Mouse (Mus musculus) urinary bladder, adult 18-20 months (tissue): Measurements from ENCODE around the gene Wdr26.

Source experiments
- DNase-seq, 2 experiments: peaks; one replicate each; pipeline ENCODE4 v3.0.0; 2022; ENCODE audit warnings: low spot score in 2 of 2, mixed read lengths in 2 of 2

The Wdr26 gene

GRCm38 (mm10) chr1:181168377-181168776 lies 43.4 kb downstream of the Wdr26 start:
- DNase-seq, result no peak

- no peak for DNase-seq
These were observed 44.0 kb downstream of the Wdr26 start for GRCm38 (mm10) chr1:181167816-181168215.

GRCm38 (mm10) chr1:181151541-181151940 lies 60.3 kb downstream of the Wdr26 start:
- DNase-seq, result no peak

DNA sequence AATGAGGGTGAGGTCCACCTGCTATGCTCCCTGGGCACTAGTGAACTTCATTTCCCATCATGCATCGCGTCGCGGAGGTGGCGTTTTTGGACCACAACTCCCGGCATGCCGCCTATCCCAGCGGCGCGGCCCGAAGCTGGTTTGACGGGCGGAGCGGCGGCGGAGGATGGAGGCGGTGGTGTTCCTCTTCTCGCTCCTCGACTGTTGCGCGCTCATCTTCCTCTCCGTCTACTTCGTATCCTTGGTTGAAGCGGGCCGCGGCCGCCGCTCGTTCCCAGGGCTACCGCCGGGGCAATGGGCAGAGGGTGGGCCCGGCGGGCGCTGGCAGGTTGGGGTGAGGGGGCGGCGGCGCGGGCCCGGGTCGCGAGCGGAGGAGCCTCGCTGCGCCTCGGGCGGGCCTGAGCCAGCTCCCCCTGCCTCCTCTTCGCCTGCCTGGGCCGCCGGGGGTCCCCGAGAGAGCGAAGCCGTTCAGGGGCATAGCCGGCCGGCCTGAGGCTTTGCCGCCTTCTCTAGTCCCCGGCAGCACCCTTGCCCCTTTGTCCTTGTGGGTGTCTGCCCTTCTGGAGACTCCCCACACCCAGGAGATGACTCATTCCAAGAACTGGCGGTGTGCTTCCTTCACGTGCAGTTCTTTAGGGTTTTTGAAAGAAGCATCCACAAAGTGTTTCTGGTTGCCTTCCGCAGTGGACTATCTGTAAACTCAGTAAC lies 60.8 kb downstream of the Wdr26 start:
- peak; percentile 81 to 82 for DNase-seq

DNA sequence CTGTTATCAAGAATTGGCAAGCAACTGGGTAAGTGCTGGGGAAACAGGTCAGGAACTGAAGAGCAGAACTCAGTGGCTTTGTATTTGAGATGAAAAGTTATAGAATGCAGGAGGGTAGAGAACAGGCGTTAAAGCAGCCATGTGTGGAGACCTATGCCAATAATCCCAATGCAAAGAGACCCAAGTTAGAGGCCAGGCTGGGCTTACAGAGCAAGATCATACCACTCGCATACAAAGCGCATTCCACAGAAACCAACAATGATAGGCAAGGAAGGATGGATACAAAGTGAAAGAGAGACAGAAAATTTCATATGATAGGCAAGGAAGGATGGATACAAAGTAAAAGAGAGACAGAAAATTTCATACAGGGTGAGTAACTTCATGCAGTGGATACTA lies 61.4 kb downstream of the Wdr26 start:
- no peak for DNase-seq

DNA sequence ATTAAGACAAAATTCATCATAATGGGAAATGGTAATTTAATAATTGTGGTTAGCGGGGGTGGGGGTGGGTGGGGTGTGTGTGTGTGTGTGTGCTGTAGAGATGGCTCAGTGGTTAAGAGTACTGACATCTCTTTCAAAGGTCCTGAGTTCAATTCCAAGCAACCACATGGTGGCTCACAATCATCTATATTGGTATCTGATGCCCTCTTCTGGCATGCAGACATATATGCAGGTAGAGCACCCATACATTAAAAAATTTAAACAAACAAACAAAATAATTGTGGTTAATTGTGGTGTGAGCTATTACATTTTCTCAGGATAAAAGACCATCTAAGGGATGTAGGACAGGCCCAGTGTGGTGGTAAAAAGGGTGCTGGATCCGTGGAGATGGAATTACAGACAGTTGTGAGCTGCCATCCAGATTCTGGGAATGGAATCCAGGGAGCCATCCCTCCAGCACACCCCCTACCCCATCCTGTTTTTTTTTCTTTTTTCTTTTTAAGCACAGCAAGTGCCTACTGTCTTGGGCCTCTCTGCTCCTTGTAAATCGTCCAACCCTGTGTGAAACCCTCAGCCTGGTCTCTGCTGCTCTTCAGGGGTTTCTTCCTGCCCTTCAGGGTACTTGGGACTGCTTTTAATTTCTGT lies 62.3 kb downstream of the Wdr26 start:
- no peak for DNase-seq

DNA sequence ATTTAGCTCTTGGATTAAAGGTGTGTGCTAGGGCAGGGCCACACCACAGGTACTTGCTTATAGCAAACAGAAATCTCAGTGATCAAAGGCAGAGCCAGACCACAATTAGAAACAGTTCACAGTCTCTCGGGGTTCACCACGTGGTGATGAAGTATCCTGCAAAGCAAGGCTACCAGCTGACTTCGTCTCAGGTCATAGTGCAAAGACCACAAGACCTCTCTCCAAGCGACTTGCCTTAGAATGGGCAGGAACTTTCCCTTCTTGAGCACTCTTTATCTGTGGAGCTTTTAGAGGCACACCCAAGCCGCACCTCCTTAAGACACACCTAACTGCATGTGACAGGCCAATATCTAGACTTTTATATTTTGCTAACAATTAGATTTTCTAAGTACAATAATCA lies 63.3 kb downstream of the Wdr26 start:
- DNase-seq, result no peak

- no peak for DNase-seq
These were observed 65.6 kb downstream of the Wdr26 start for GRCm38 (mm10) chr1:181146187-181146586.

GRCm38 (mm10) chr1:181144966-181145365 lies 66.8 kb downstream of the Wdr26 start:
- no peak for DNase-seq

GRCm38 (mm10) chr1:181143950-181144836 lies 67.6 kb downstream of the Wdr26 start, which contains the start of the genes Nvl and Cnih4:
Gene Nvl (minus strand): TSS chr1:181144204.
Gene Cnih4 (plus strand): TSS chr1:181144693.
- DNase-seq, result peak; percentile 89 to 93

GRCm38 (mm10) chr1:181143609-181143949 lies 68.2 kb downstream of the Wdr26 start:
- no peak for DNase-seq

DNA sequence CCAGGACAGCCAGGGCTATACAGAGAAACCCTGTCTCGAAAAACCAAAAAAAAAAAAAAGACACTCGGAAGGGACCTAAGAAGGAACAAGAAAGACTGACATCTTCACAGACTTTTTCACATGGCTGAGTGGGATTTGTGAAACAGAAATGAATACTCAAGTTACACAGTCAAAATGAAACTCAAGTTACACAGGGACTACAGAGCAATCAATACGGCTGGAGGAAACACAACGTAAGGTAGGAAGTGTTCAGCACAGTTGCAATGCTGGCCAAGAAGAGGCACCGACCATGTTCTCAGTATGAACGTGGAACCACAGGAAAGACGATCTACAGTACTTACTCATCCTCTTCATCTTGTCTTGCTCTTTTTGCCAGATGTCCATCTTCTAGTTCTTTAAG lies 73.1 kb downstream of the Wdr26 start:
- no peak for DNase-seq

- peak in 1 of 2 experiments; percentile 3 for DNase-seq
These were observed 79.9 kb downstream of the Wdr26 start for GRCm38 (mm10) chr1:181131915-181132314.

- DNase-seq, result no peak
These were observed 85.0 kb downstream of the Wdr26 start for GRCm38 (mm10) chr1:181126766-181127165.

DNA sequence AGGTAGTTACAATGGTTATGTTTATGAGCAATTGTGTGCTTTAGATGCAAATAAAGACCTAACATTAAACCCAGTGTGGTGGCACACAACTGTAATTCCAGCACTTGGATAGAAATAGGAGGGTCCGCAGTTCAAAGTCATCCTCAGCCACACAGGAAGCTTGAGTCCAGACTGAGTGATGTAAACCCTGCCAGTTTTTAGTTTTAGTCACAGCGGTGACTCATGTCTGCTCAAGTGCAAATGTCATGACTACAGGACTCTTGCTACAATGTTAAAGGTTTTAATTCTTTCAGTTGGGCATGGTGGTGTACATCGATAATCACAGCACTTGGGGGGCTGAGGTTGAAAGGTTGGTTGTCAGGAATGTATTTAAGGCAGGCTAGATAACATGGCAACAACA lies 85.9 kb downstream of the Wdr26 start:
- DNase-seq, result no peak

DNA sequence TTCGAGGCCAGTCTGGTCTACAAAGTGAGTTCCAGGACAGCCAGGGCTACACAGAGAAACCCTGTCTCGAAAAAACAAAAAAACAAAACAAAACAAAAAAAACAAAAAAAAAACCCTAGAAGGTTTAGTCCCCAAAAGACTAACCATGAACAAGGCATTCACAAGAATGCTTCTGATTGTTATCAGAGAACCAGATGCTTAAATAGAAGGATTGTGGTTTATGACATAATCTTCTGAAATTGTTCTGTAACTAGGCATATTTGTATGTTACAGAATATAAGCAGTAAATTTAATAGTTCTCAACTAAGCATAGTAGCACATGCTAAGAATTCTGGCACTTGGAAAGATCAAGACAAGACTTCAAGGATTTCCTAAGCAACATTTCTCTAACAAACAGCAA lies 87.7 kb downstream of the Wdr26 start:
- DNase-seq, result no peak
